Comparison of ENCODE assay signal across 26 mouse cellular contexts in the genomic region with DNA sequence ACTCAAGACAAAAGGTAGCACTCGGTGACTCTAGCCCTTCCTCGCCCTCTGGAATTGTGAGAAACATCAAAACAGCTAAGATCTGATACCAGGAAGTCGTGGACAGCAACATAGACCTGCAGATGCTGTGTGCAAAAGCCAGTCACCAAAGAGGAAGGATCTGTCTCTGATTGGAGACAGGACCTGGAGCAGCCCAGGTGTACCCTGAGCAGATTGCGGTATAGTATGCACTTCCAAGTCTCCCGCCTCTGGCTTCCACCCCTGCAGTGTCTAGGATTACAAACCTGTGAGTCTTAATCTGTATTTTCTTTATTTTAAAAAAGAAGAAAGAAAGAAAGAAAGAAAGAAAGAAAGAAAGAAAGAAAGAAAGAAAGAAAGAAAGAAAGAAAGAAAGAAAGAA.
DNase-seq lines count a peak whose midpoint lies in the region; ATAC-seq and TF ChIP-seq lines count a peak whose summit lies in the region.
"Had no signal": no experiment of that assay in that cellular context is flagged by ENCODE, and none has a peak within 500 bp of the region (broad histone marks: within the 10 kb centered on the region; RNA-seq: fewer than 3 reads in every experiment).

No protein-coding gene starts in this region.

- TF ChIP-seq EP300 in liver, postnatal 0 days (IDR thresholded peaks at IDR 0.05; ENCODE audit: low read depth), result no peak

- 0 out of 2 replicates have a peak overlapping the region, but pooled peaks have one; percentile 34 for H3K9ac ChIP-seq in liver, embryonic 11.5 days (ENCODE audit: low read depth, low read length)
- peak overlapping the region; percentile 41; the same call in 1 of the 2 replicates for H3K9ac ChIP-seq in intestine, embryonic 16.5 days (ENCODE audit: low read depth, low read length)
- H3K9ac ChIP-seq in liver, postnatal 0 days (replicated peaks), result peak overlapping the region; percentile 58
- H3K9ac ChIP-seq: forebrain, postnatal 0 days; limb, embryonic 13.5 days; lung, embryonic 15.5 days had no signal

- DNase-seq in liver, embryonic 11.5 days (ENCODE audit: low spot score), result no peak
- no peak for DNase-seq in liver
- no peak for DNase-seq in liver, postnatal 0 days
- DNase-seq in lung, postnatal 10 days, result no peak
- DNase-seq in gastrocnemius, adult 18-20 months (ENCODE audit: low spot score), result no peak
- DNase-seq: adrenal gland, postnatal 25 days; cerebellum, adult 2 months; cerebellum, postnatal 36 days; forebrain, postnatal 0 days; gastrocnemius, adult 2 months; kidney, adult 2 months; kidney, postnatal 14 days; layer of hippocampus, postnatal 36 days; right cerebral cortex, postnatal 4 days; thymus, postnatal 4 days had no signal

- H3K9me3 ChIP-seq in liver, embryonic 11.5 days (ENCODE audit: control insufficient read depth, low read length), result no peaks in the 10 kb centered on the region
- H3K9me3 ChIP-seq in intestine, embryonic 16.5 days (ENCODE audit: control insufficient read depth, low read length), result no peaks in the 10 kb centered on the region
- no peaks in the 10 kb centered on the region for H3K9me3 ChIP-seq in liver, postnatal 0 days (ENCODE audit: low read length)
- H3K9me3 ChIP-seq: heart, embryonic 10.5 days; limb, embryonic 13.5 days; lung, embryonic 15.5 days had no signal

- H3K36me3 ChIP-seq in liver, embryonic 11.5 days (ENCODE audit: control insufficient read depth, insufficient read depth, low read length), result 0 out of 2 replicates have a peak, but pooled peaks cover 2% of the 10 kb centered on the region
- no peaks in the 10 kb centered on the region for H3K36me3 ChIP-seq in intestine, embryonic 16.5 days (ENCODE audit: control insufficient read depth, insufficient read depth, low read length)
- H3K36me3 ChIP-seq in liver, postnatal 0 days (replicated peaks; ENCODE audit: insufficient read depth, low read length), result peaks cover 23% of the 10 kb centered on the region
- H3K36me3 ChIP-seq: lung, embryonic 15.5 days had no signal

- H3K4me3 ChIP-seq in liver, embryonic 11.5 days (ENCODE audit: low read depth, low read length), result peak overlapping the region; percentile 36
- H3K4me3 ChIP-seq in intestine, embryonic 16.5 days (ENCODE audit: low read length), result peak overlapping the region; percentile 35
- H3K4me3 ChIP-seq in liver, postnatal 0 days (ENCODE audit: low read depth, low read length), result peak overlapping the region; percentile 57
- H3K4me3 ChIP-seq: gastrocnemius, adult 2 months; layer of hippocampus, adult 2 months; limb, embryonic 13.5 days; lung, embryonic 15.5 days had no signal

- peak overlapping the region; percentile 60 for H3K4me2 ChIP-seq in liver, embryonic 11.5 days
- peak overlapping the region; percentile 35 for H3K4me2 ChIP-seq in intestine, embryonic 16.5 days (ENCODE audit: low read depth, low read length)
- H3K4me2 ChIP-seq in liver, postnatal 0 days (ENCODE audit: low read depth, low read length), result peak overlapping the region; percentile 61
- H3K4me2 ChIP-seq: limb, embryonic 13.5 days; lung, embryonic 15.5 days; midbrain, embryonic 11.5 days had no signal

- no peaks in the 10 kb centered on the region for H3K27me3 ChIP-seq in liver, embryonic 11.5 days (replicated peaks; ENCODE audit: control insufficient read depth, insufficient read depth, low read length)
- no peaks in the 10 kb centered on the region for H3K27me3 ChIP-seq in intestine, embryonic 16.5 days (replicated peaks; ENCODE audit: control insufficient read depth, insufficient read depth, low read length)
- H3K27me3 ChIP-seq in liver, postnatal 0 days (ENCODE audit: insufficient read depth, low read length), result no peaks in the 10 kb centered on the region
- H3K27me3 ChIP-seq: limb, embryonic 13.5 days; lung, embryonic 15.5 days; Patski had no signal

- no peak for TF ChIP-seq CTCF in liver, postnatal 0 days (IDR thresholded peaks at IDR 0.05; ENCODE audit: low read depth)

- H3K27ac ChIP-seq in liver, embryonic 11.5 days (ENCODE audit: low read depth, low read length), result no peak overlapping the region
- peak overlapping the region; percentile 88 for H3K27ac ChIP-seq in intestine, embryonic 16.5 days (ENCODE audit: low read length)
- peak overlapping the region; percentile 18 for H3K27ac ChIP-seq in liver, postnatal 0 days (ENCODE audit: low read depth)
- H3K27ac ChIP-seq: gastrocnemius, adult 2 months; layer of hippocampus, adult 2 months; limb, embryonic 13.5 days; lung, embryonic 15.5 days; macrophage had no signal

- H3K4me1 ChIP-seq in liver, embryonic 11.5 days (replicated peaks; ENCODE audit: control insufficient read depth, insufficient read depth, low read length), result peaks cover 53% of the 10 kb centered on the region
- peaks cover 24% of the 10 kb centered on the region for H3K4me1 ChIP-seq in intestine, embryonic 16.5 days (ENCODE audit: control insufficient read depth, insufficient read depth, low read length)
- H3K4me1 ChIP-seq in liver, postnatal 0 days (ENCODE audit: insufficient read depth), result peaks cover 43% of the 10 kb centered on the region

- 79% methylated on average over 5 of the region's 5 CpGs for whole genome bisulfite sequencing in liver, embryonic 11.5 days
- WGBS in intestine, embryonic 16.5 days, result 66% methylated on average over 5 of the region's 5 CpGs
- WGBS in liver, postnatal 0 days (ENCODE audit: insufficient replicate concordance), result 78% methylated on average over 5 of the region's 5 CpGs

- no peak for ATAC-seq in liver, embryonic 11.5 days (replicated peaks; ENCODE audit: low FRiP score)
- ATAC-seq in intestine, embryonic 16.5 days, result peak; percentile 41
- no peak for ATAC-seq in liver, postnatal 0 days
- ATAC-seq in erythroid progenitor cell, adult 5-6 weeks (replicated peaks; ENCODE audit: low FRiP score, poor library complexity, severe bottlenecking), result no peak
- ATAC-seq: activated CD4-positive, CD25-positive, alpha-beta regulatory T cell, adult 4 months; forebrain, postnatal 0 days; hindbrain, embryonic 16.5 days; Patski had no signal
